Mouse (Mus musculus): ENCODE measurements at regions not wholly inside any gene's neighbourhood (a gene's known extent, or its start where the extent isn't known, plus 50 kb on each side); places are given as distances from the start of the nearest gene placed in this dataset.

DNA sequence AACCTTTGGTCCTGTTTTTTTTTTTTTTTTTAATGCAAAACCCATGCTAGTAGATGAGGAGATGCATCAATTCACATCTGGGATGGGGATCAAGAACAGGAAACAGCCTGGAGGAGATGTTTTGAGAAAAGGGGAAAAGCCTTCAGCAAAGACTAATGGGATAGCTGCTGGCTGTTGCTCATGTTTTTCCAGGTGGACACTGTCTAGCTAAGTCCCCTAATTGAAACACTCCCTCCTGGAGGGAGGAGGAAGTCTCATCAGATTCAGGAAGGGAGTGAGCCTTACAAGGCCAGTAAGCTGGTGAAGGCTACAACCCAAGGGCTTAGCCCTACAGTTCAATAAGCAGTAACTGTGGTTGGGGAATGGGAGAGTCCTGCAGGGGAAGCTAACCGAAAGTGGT lies 803.1 kb upstream of the Lrrc6 start:
- no peak for DNase-seq (ENCODE audit: low read depth, low spot score)

DNA sequence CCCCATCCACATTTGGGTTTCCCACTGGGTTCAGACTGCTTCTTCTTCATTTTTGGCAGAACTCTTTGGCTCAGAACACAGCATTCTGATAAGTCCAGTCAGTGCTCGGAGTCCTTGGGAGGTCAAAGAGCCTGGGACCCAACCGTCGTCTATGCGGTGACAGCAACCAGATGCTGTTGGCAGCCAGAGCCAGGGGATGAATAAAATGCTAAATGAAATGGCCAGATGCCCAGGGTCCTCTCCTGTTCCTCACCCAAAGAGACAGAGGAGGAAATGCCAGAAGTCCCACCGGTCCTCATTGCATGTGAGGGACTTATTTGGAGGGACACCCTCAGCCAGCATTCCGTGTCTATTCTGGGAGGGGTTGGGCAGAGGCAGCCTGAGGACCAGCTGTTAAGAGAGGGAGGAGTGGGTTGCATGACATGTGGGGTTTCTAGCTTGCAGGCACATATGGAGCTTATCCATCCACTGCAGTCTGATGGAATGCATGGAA lies 801.2 kb upstream of the Lrrc6 start:
- no peak for DNase-seq (ENCODE audit: low read depth, low spot score)

DNA sequence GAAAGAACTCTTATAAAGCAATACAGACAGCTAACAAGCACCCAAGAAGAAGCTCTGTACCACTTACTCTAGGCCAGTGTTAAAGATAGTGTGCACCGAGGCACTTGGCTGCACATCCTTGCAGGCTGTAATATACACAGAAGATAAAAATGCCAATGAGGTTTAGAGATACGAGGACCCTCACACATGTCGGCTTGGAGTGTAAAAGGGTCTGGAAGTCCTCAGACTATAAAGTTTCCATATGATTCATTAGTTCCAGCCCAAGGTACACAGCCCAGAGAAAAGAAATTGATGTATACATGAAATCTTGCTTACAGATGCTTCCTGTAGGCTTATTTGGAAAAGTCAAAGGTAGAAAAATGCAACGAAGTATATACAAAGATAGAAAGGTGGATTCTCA lies 800.3 kb upstream of the Lrrc6 start:
- DNase-seq (ENCODE audit: low read depth, low spot score): no peak

DNA sequence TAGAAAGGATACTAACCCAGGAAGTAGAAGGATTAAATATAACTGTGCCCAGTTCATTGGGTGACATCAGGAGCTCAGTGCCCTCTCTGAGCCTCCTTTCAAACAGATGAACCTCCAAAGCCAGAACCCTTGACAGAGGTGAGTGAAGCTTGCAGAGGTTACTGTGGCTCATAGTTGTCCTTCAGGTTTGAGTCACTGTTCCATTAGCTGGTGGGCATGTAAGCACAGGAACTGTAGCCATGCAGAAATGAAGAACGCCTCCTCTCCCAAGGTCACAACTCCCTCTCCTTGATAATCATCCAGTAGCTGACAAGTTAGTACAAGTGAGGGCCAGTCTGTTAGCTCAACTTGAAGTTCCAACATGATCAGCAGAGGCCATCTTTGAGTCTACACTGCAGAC lies 794.1 kb upstream of the Lrrc6 start:
- DNase-seq (ENCODE audit: low read depth, low spot score): no peak

DNA sequence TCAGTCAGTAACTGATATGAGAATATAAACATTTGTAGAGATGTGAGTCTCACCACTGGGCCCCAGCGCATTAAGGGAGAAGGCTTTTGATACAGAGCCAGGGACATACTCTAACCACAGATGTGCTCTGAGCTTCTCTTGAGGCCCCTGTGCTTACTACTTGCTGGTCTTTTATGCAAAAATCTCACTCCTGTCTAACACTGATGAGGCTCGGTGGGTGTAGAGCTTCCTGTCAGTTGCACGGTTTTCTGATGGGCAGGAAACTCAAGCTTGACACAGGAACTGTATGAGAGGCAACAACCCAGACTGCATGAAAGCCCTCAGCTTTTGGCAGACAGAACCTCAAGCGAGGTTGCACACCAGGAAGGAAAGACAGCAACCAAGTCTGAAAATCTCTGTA lies 789.0 kb upstream of the Lrrc6 start:
- no peak for DNase-seq (ENCODE audit: low read depth, low spot score)

DNA sequence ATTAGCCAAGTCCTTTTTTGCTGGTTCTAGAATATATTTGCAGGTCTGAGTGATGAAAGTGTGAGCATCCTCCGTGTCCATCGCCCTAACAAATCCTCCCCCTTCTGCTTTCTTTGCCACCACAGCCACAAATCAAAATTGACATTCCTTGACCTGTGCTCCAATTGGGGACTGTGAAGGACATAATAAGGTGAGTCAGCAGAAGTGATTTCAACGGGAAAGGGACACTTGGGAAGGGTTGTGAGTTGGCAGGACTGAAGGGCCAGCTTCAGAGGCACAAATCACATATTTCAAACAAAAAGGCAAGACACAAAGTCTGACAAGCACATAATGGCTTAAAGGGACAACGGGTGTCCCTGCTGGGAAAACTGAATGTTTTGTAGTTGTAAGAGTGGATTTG lies 784.2 kb upstream of the Lrrc6 start:
- DNase-seq (ENCODE audit: low read depth, low spot score): no peak

DNA sequence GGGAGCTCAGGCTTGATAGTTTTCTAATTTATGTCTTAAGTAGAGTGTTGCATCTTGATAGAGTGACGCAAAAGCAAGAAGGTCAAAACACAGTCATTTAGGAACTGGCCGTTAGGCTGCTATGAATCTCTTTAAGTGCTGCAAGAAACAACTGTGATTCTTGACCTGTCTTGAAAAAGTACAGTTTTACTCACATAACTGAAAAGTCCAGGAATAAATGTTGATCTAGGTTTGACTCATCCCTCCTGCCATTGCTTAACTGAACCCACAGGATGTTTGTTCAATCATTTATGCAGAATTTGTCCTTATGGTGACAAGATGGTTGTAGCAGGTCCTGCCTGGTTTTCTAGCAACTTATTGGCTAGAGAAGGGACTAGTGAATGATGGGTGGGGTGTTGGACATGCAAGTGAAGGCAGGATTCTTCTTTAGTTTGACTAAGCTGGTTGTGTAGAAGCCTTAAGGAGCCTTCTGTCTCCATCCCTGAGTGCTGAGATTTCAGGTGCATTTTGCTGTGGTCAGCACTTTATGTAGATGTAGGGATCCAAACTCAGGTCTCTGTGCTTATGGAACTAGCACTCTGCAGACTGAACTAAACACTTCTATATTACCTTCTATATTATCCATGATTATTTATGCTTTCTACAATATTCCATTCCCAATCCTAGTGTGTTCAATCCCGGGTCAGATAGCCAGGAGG lies 782.7 kb upstream of the Lrrc6 start:
- DNase-seq (ENCODE audit: low read depth, low spot score): no peak

DNA sequence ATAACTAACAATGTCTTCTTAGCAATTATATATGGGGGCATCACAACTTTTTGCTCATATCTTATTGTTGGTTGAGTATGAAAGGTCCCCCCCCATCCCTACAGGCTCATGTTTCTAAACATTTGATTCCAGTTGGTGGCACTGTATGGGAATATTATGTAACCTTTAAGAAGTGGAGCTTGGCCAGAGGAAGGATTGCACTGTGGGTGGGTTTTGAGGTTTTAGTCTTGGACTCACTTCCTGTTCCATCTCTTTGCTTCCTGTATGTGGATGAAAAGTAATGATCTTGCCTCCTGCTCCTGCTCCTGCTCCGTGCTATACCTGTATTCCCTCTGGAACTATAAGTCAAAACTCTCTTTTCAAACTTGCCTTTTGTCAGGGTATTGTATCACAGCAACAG lies 778.2 kb upstream of the Lrrc6 start:
- no peak for DNase-seq (ENCODE audit: low read depth, low spot score)

DNA sequence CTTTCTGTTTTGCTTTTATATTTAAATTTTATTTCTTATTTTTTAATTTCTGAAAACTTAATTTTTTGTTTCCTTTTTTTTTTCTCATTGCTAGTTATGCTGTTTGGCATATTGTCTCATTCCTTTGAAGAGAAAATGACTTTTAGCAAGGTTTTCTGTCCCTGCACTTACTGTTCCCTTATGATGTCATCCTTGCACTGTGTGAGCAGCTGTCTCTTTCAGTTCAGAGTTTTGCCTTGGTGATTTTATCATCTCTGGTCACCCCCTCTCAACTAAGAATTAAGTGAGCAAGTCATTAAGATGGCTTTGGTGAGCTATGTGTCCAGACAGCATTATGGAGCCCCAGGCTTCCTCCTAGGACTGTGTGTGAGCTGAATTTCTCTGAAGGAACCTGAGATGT lies 774.3 kb upstream of the Lrrc6 start:
- DNase-seq (ENCODE audit: low read depth, low spot score): no peak

DNA sequence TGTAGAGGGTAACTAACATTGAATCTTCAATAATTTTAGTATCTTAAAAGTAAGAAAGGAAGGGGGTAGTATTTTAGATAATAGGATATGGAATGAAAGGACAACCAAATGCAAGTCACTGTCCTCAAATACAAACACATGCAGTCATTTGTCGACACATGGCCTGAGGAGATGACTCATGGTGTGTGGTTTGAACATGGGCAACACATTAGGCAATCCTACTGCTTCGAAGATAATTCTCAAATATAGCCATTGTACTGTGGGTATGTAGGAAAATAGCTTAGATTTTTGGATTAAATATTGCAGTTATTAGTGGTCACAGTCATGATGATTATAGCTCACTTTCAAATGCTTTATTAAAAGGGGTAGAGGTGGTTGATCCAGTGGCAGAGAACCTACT lies 771.7 kb upstream of the Lrrc6 start:
- no peak for DNase-seq (ENCODE audit: low read depth, low spot score)

DNA sequence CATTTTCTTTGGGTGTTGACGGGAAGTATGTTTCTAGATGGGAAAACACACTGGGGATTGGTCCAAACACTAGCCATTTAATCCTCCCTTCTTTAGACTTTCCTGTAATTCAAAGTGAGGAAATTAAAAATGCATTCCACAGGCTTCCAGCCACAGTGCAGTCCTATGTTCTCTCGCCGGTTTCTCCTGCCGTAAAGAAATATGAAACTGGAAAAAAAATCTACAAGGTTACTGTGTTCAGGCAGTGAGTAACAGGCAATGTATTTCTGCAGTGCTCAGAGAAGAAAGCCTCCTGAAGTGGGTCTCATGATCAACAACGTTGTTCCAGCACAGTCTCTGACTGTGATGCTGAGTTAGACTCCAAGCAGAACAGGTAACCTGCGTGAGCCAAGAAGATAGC lies 763.0 kb upstream of the Lrrc6 start:
- DNase-seq (ENCODE audit: low read depth, low spot score): no peak

DNA sequence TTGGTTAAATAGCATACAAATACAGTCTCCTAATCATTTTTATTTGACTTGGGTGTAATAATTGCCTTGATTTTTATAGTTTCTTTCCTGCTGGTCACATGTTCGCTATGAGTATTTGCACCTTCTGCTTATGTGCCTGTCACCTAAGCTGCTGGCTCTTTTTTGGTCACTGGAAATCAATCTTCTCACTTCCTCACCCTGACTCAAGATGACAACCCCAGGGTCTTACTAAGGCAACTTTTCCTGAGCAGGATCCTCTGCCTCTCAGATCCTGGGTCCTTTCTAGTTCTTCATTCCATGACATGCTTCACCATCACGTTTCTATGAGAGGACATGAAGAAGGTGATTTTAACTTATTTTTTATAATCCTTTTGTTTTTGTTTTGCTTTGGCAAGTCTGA lies 762.6 kb upstream of the Lrrc6 start:
- no peak for DNase-seq (ENCODE audit: low read depth, low spot score)

DNA sequence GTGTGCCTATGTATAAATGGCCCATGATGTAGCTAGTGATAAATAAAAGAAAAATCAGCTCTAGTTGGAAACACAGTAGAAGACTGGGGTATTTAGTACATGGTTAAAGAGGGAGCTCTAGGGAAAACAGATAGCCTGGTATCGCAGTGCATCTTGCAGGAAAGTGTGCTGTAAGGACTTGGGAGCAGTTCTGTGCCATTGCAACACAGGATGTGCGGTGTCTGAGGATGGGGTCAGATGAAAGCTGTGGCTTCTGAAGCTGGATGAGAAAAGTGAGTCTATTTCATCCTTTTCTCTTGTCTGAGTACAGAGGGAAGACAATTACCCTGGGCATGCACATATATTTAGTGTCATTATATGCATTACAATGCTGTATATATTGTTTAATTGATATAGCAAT lies 761.6 kb upstream of the Lrrc6 start:
- DNase-seq (ENCODE audit: low read depth, low spot score): no peak

DNA sequence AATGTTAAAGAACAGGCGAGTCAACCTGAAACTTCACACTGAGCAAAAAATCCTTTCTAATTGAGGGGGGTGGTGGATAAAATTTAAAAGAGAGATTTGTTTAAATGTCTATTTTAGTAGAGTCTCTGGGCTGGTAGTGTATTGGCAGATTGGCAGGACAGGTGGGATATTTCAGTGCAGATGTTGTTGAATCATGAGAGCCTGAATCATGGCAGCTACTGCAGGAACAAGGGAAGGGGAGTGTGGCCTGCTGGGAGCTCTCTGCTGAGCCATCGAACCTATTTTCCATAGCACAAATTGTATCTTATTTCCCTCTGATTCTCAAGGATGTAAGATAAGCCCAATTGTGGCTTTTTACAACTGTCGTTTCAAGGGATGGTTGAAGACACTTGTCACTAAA lies 760.0 kb upstream of the Lrrc6 start:
- DNase-seq (ENCODE audit: low read depth, low spot score): no peak

DNA sequence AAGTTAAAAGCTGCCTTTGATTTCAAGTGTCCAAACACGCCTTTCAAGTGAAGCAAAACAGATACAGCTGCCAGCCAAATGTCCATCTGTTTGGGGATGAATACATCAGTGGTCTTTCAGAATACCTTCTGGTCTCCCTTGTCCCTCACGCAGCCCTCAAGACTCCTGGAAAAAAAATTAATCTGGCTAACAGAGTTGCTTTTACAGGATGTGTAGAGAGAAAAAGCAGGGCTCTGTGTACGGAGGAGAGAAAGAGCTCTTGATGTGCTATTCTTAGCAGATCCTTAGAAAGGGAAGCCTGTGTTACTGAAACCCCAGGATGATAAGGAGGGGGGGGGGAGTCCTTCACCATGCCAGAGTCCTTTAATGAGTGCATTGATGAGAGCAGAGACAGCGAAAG lies 748.4 kb upstream of the Lrrc6 start:
- no peak for DNase-seq (ENCODE audit: low read depth, low spot score)

DNA sequence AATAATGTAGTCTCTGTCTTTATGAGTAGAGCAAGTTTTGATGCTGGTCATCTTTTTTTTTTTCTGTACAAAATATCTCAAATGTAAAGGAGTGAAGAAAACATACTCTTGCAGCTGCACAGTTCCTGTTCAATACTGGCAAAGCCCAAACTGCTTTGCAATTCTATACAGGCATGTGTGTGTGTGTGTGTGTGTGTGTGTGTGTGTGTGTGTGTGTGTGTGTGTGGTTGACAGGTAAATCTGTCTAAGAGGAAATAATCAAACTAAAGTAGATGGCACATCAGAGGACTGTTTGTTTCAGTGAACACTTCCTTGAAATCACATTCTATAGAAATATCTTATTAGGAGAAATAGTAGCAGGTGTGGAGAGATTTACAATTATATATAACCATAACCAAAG lies 747.8 kb upstream of the Lrrc6 start:
- DNase-seq (ENCODE audit: low read depth, low spot score): no peak

DNA sequence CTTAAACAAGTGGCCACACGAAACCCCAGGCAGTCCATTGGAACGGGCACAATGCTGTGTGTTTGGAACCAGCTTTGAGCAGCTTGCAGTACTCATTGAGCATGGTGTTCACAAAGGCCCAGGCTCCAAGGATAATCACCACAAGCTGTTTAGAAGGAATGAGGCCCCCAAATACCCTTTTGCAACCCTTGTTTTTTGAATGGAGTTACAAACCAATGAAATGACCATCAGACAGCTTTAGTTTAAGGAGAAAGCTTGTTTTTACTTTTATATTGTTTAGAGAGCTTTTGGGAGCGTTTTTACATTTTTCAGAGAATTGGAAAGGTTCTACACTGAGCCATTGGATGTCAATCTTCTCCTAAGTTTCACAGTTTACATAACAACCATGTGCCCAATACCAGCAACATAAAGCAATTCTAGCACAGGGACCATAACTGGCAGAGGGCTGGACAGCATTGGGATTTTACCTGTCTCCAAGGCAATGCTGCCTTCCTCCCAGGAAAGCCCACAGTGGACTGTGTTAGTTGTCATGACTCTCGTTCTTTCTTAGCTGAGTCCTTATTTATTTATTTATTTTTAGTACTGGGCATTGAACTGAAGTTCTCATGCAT lies 745.1 kb upstream of the Lrrc6 start:
- no peak for DNase-seq (ENCODE audit: low read depth, low spot score)

DNA sequence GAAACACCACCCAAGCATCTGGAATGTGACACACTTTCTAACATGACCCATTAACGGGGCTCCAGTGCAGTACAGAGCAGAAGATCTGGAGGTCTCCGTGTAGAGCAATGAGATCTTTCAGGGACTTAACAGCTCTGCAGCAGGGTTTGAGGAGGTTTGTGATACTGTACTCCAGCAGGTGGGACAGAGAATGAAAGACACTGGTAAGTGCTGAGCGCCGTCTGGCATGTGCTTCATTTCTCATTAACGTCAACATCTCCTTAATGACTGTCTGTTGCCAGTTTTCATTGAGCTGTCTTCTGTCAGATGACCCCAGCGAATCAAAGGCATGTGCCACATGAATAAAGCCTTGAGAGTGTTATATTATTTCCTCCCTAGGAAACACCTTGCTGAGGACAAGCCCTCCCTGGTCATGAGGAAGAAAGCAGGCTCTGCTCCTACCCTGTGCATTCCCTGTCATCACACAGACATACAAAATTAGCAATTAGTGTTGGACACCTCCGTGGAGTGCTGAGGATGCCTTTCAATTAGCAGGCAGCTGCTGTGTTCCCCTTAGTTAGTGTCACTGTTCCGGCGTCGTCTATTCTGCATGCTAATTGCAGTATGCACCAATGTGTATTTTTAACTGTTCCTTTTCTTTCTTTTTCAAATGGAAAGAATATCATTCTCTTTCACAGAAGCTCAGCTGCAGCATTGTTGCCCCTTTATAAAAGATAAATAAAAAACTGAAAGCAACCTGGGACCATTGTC lies 744.4 kb upstream of the Lrrc6 start:
- no peak for DNase-seq (ENCODE audit: low read depth, low spot score)

DNA sequence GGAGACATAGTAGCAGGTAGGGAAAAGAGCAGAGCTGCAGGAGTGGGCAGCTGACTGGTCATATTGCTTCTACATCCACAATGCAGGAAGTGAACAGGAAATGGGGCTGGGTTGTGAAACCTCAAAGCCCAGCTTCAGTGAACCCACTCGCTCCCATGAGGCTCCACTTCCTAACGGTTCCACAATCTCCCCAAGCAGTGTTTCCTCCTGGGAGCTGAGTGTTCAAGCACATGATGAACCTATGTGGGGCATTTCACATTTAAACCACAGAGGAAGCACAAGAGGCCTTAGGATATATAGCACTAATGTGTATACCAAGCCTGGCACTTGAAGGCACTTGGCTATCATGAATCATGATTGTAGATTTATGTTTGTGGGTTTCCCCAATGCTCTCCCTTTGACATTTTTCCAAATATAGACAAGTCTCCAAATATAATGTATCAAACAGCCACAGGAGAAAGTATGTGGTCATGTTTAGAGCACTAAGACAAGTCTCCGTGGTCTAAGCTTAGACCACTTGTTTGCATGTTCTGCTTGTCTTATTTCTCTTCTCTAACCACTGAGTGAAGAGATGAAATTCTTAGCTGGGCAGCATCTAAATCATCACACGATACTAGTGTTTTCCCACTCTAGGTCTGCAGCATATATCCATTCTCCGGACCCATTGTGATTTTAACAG lies 734.5 kb upstream of the Lrrc6 start:
- DNase-seq (ENCODE audit: low read depth, low spot score): no peak

DNA sequence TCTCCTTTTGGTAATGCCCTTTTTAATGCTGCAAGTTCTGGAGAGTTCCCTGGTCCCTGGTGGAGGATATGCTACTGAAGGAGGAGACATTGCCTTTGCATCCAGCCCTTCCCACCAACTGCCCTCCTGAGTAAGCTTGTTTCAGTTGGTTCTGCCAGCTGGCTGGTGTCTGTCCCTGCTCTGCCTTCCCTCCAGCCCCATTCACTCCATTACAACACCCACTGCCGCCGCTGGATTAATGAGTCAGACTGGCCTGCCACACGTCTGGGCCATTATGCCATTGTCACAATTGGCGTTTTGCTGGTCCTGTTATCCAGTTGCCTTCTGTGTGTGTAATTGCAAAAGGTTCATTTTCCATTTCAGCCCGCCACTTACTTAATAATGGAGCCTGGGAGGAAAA lies 728.6 kb upstream of the Lrrc6 start:
- no peak for DNase-seq (ENCODE audit: low read depth, low spot score)

DNA sequence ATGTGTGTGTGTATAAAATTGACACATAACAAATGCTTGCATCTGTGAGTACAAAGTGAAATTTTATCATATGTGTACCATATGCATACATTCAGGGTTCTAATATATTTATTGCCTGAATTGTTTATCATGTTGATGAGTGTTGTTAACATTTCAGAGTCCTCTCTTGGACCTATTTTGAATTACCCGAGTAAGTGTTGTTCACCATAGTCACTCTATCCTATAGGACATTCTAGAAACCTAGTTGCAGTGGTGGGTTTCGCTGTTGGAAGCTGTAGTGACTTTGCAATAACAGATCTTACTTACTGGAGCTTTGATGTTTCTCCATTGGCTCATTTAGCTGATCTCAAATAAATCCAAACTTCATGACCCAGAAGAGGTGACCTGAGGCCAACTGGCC lies 727.9 kb upstream of the Lrrc6 start:
- no peak for DNase-seq (ENCODE audit: low read depth, low spot score)

DNA sequence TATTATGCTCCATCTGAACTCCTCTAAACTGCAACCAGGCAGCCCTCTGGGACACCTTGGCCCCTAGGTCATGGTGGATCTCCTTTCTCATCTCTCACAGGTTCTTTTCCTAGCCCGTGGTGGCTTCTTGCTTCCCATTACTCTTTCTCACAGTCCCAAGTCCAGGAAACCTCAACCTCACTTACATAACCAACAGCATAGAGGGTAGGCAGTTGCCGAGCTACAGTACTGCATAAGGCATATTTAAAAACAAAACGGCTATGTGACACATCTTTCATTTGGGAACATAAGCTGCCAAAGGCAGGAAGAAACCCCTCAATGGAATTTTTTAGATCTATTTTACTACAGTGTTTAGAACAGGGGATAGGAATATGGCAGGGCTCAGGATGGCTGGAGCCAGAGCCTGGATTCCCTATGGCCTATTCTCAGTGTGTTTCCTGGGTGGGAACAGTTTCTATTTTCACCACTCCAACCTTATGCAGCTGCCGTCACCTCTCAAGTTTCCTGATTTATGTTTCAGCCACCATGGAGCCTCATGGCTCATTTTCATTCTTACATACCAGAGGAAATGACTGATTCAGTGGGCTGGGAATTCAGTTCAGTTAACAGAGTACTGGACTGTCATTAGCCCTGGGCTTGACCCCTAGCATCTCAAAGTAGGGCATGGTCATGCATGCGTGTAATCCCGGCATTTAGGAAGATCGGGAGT lies 726.9 kb upstream of the Lrrc6 start:
- no peak for DNase-seq (ENCODE audit: low read depth, low spot score)
